Mouse (Mus musculus) left cerebral cortex, adult 11 months (tissue): Measurements from ENCODE around the gene Gpr165.
A peak's percentile ranks its signal among the peaks of the same experiment; 100 is the strongest.

Experiments used
- DNase-seq: peaks from one replicate; pipeline ENCODE4 v3.0.0; 2022; ENCODE audit warnings: low spot score

Gene Gpr165

DNA sequence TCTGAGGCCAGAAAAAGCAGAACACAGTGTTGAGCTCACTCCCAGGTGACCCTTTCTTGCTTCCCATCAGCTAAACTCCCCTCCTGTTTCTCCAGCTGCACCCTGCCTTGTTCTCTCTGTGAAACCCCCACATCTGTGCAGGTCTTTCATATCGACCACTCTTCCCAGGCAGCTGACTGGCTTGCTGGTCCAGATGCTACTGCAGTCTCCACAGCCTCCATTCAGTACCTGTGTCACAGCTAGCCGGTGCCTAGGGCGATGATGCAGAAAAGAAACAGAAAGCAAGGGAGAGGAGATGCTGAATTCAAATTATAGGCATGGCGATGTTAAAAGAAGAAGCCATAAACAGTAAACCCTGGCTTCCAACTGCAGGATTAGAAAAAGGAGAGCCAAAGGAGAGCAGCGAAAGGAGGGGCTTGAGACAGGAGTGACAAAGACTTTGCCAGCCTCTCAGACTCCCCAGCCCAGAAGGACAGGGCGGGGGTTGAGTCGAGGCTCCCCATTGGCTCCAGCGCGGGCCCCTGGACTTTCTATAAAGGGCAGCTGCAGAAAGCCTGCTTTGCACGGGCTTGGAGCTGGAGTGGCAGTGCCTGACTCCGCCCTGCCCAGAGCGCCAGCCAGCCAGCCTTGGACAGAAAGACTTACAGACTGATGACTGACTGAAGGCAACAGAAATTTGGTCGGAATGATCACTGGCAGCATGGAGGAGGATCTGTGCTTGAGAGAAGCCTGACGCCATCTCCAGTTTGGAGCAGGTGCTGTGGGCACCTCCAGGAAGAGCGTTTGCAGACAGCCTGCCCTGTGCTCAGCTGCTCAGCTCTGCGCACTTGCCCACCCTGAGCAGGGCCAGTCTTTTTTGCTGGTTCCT, at the start of gene Gpr165:
TSS of gene Gpr165 (plus strand) at position 535 of the 868 bp plus-strand sequence.
- peak; percentile 49 for DNase-seq

DNA sequence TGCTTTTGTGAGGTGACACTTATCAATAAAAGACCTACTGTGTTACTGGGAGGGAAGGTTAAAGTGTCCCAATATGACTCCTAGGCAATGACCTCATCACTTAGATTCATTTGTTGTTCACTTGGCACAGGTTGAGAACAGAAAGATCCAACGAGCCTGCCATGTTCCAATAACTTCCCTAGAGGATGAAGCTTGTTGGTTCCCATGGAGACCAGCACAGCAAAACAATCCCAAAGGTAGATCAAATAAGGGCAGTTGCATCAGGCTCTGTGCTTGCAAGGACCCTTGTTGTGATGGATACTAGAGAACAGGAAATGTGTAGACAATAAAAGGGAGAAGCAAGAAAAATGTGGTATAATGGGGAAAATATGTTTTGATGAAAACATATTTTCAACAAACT, 38.4 kb upstream of the Gpr165 start:
- no peak for DNase-seq
